Mouse (Mus musculus) cerebellum, adult 8-10 months (tissue): ENCODE measurements around the gene Gm11168.
"Not testable (repeated sequence)": the region's sequence is repeated elsewhere in the genome, so short reads cannot be mapped to it uniquely, and the experiment has no call there.

Experiments
- DNase-seq: peaks from one replicate; pipeline ENCODE4 v3.0.0; 2022

Gene Gm11168

GRCm38 (mm10) chr9:3026136-3026535 lies 23.0 kb downstream of the Gm11168 start:
- not testable (repeated sequence) for DNase-seq

- DNase-seq = not testable (repeated sequence)
Measured at GRCm38 (mm10) chr9:3026741-3027140, 23.6 kb downstream of the Gm11168 start.

GRCm38 (mm10) chr9:3027200-3027599 lies 24.1 kb downstream of the Gm11168 start:
- not testable (repeated sequence) for DNase-seq

GRCm38 (mm10) chr9:3029276-3030000 lies 26.3 kb downstream of the Gm11168 start:
- DNase-seq = peak; percentile 8

- DNase-seq = not testable (repeated sequence)
Measured at GRCm38 (mm10) chr9:3030677-3031318, 27.7 kb downstream of the Gm11168 start.

GRCm38 (mm10) chr9:3034299-3034698 lies 31.2 kb downstream of the Gm11168 start, which contains the start of gene Gm17535:
TSS of gene Gm17535 (plus strand) at chr9:3034599.
- not testable (repeated sequence) for DNase-seq

- DNase-seq = not testable (repeated sequence)
Measured at GRCm38 (mm10) chr9:3036577-3036976, 33.4 kb downstream of the Gm11168 start, which contains the start of gene Gm10715. TSS of gene Gm10715 (plus strand) at chr9:3036877.

- not testable (repeated sequence) for DNase-seq
Measured at GRCm38 (mm10) chr9:3038161-3038560, 35.0 kb downstream of the Gm11168 start.
